Mouse (Mus musculus): ENCODE data around the gene Cenph. TPM values are rescaled to one million over a fixed set of nuclear protein-coding genes. Genes with fewer than 3 reads are reported as not detected.
A peak's percentile ranks its signal among the peaks of the same experiment; 100 is the strongest.
"Not testable (repeated sequence)": the region's sequence is repeated elsewhere in the genome, so short reads cannot be mapped to it uniquely, and the experiment has no call there.

The Cenph gene
- under 1 TPM in 1 of 2 experiments, not detected in 1; 0.20 TPM for total RNA-seq (2021)
- long read RNA-seq, experiment 1, partial matches to known transcripts, result 1 of 1 reads
- long read RNA-seq, experiment 1, other reads (novel, unspliced or antisense), result 0 of 1 reads
- long read RNA-seq, experiment 2, partial matches to known transcripts, result 1 of 2 reads
- long read RNA-seq, experiment 2, other reads (novel, unspliced or antisense), result 1 of 2 reads

DNA sequence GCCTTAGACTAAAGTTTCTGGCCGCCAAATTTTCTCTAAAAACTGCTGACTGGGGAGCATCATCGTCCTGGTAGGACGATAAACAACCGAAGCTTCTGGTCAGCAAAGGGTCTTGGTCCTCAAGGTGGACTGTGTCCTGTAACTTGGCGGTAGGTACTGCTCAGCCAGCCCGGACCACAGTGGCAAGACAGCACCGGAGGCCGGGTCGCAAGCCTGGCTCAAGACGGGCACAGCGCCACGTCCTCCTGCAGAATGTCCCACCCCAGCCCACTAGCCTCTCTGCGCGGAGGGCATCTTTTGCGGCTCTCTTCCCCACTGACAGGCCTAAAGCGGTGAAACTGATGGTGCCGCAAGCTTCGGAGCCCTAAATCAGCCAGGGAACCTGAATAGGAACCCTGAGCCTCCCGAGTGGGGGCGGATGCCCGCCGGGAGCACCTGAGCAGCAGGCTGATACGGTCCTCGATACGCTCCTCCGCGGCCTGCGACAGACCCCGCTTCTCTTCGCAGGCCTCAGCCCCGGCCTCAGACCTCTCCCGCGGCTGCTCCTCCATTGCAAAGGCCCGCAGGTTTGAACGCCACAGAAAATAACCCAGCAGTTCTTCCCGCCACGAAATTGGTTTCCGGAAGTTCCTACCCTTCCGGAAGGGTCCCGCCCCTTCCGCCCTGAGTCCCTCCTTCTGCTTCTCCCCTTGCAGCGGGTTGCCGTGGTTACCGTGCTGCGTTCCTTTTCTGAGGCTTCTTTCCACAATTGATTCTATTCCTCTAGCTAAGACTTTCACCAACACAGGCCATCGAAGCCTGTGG, at the start of gene Cenph:
Gene Cenph (minus strand): TSS at position 648 of the 804 bp plus-strand sequence.
- peak; percentile 60 to 75 for DNase-seq
- intact Hi-C loops (cut with DNase I), result no loop called here

DNA sequence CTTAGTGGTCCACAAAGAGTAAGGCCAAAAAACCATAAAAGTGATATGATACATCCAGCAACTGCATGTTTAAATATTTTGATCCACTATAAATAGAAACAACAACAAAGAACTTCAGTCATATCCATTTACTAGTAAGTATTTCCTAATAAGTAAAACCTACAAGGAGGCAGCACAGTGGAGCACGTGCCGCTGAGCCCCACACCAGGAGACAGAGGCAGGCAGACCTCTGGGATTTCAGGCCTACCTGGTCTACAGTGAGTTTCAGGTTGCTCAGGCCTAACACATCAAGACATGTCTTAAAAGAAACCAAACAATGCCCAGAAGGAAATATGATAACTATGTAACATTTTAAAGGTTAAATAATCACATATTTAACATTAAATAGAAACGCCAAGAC, 49.2 kb upstream of the Cenph start:
- intact Hi-C loops (cut with DNase I), result loop anchor here (10.0 kb wide), 1 partner anchor 80 kb away; the partner anchor contains the start of gene Mrps36
- DNase-seq, result no peak

GRCm38 (mm10) chr13:100824306-100824705, 48.6 kb upstream of the Cenph start:
- intact Hi-C loops (cut with DNase I), result loop anchor here (10.0 kb wide), 1 partner anchor 80 kb away; the partner anchor contains the start of gene Mrps36
- no peak for DNase-seq

- intact Hi-C loops (cut with DNase I), result loop anchor here (10.0 kb wide), 1 partner anchor 79 kb away; the partner anchor contains the start of gene Mrps36
- DNase-seq, result no peak
Observed at GRCm38 (mm10) chr13:100823863-100824262, 48.2 kb upstream of the Cenph start.

- DNase-seq, result no peak
- intact Hi-C loops (cut with DNase I), result no loop called here
Observed at GRCm38 (mm10) chr13:100814451-100814850, 38.8 kb upstream of the Cenph start.

- intact Hi-C loops (cut with DNase I), result loop anchor here (5.0 kb wide), 1 partner anchor 183 kb away; no protein-coding TSS in a partner anchor
- DNase-seq, result no peak
Observed at GRCm38 (mm10) chr13:100805776-100806175, 30.1 kb upstream of the Cenph start.

DNA sequence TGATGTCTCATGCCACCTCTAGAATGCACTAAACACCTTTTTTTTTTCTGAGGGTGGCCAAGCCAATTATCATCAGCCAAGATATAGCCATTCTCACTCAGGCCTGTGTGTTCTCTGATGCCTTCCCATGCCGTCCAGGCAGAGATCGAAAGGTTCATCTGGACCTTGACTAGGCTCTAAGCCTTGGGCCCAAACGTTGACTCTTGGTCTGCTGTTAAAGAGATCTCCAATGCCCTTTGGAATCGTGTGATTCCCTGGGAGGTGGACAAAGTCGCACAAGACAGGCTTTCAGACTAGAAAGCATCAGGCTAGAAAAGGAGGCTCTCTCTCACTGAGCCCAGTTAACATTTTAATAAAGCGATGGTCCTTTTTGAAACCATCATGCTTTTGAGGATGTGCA, 21.5 kb upstream of the Cenph start:
- DNase-seq, result no peak
- intact Hi-C loops (cut with DNase I), result no loop called here

DNA sequence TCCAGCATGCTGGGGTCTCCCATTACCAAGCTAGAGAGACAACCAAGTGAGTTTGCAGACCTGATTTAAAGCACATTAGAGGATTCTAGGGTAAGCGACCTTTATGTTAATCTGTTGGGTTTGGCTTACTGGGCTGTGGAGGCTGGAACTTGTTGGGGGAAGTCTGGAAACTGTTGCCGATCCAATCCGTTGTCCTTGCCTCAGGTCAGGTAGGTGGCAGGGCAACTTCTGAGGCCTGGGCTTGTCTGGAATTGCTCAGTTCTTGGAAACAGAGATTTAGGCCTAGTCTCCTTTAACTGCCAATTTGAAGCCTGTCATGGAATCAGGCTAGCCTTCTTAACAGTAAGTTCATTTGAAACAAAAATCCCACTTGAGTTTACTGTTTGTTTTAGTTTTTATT, 13.4 kb upstream of the Cenph start:
- intact Hi-C loops (cut with DNase I), result no loop called here
- no peak for DNase-seq

- DNase-seq; intact Hi-C loops (cut with DNase I): not testable (repeated sequence)
Observed at GRCm38 (mm10) chr13:100788057-100788456, 12.4 kb upstream of the Cenph start.

- intact Hi-C loops (cut with DNase I), result no loop called here
- no peak for DNase-seq
Observed at GRCm38 (mm10) chr13:100787316-100788010, 11.8 kb upstream of the Cenph start.

- intact Hi-C loops (cut with DNase I), result no loop called here
- DNase-seq, result peak; percentile 80 to 89
Observed at GRCm38 (mm10) chr13:100786414-100786867, 10.7 kb upstream of the Cenph start, which contains the start of gene Ccnb1. Gene Ccnb1, minus strand, starts transcription at chr13:100786570.

- intact Hi-C loops (cut with DNase I), result no loop called here
- DNase-seq, result no peak
Observed at GRCm38 (mm10) chr13:100785806-100786413, 10.2 kb upstream of the Cenph start.

GRCm38 (mm10) chr13:100777491-100777890, 1.8 kb upstream of the Cenph start:
- intact Hi-C loops (cut with DNase I), result no loop called here
- DNase-seq, result no peak

GRCm38 (mm10) chr13:100776710-100777109, 1.0 kb upstream of the Cenph start:
- intact Hi-C loops (cut with DNase I), result no loop called here
- DNase-seq, result no peak

DNA sequence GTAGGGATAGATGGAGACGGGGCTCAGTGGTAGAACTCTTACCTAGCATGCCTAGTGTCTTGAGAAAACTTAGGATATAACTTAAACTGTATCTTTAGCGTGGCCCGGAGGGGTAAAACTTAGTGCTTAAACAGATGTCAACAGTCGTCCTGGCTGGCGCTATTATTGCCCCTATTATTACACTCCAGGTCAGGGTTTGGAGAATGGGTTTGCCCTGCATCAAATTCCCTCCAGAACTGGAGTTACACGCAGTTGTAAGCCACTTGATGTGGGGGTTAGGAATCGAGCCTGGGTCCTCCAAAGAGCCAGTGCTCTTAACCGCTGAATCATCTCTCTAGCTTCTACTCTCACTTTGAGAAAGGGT, 339 bp upstream of the Cenph start:
- DNase-seq, result no peak
- intact Hi-C loops (cut with DNase I), result no loop called here

GRCm38 (mm10) chr13:100774704-100775103, 995 bp downstream of the Cenph start:
- DNase-seq, result no peak
- intact Hi-C loops (cut with DNase I), result no loop called here

DNA sequence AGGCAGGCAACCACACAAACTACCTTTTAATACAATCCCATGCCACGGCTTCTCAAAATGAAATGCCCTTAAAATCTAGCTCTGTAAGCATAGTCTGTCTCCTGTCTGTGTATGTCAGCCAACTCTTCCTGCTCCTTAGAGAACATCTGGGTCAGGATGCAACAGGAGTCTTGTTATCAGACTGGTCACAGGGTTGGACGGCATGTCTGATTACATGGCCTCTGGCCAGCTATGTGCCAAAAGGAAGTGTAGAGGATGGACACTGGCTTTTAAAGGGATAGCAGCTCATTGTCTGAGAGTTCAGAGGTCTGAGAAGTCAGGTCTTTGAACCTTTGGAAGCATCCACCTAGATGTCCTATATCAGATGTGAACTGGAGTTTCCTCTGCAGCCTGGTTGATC, 20.4 kb downstream of the Cenph start:
- intact Hi-C loops (cut with DNase I), result no loop called here
- no peak for DNase-seq

- intact Hi-C loops (cut with DNase I), result no loop called here
- DNase-seq, result no peak
Observed at GRCm38 (mm10) chr13:100754186-100754585, 21.5 kb downstream of the Cenph start.

DNA sequence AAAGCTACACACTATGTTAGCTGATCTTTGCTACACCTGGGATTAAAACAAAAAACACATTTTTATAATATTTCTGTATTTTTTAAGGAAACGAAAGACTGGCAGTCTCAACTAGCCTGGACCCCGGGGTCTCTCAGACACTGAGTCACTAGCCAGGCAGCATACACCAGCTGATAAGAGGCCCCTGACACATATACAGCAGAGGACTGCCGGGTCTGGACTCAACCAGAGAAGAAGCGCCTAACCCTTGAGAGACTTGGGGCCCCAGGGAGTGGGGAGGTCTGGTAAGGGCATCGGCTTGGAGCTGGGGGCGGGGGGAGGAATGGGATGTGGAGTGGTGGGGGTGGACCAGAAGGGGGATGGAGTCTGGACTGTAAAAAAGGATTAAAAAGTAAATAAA, 22.7 kb downstream of the Cenph start:
- no peak for DNase-seq
- intact Hi-C loops (cut with DNase I), result no loop called here

DNA sequence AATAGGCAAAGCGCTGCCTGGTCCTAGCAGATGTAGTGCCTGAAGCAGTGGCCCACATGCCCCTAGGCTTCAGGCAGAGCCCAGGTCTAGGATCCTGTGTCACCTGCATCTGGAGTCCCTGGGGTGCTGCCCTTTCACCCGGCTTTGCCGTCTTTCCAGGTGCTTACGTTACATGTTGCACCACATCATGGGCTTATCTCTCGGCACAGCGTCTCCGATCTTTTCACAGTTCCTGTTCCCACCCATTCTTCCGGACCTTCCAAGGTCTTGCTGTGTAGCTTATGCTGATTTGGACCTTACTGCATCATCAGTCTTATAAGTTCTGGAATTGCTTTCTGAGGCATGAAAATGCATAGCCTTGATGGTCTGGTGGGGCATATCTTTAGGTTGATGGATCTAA, 23.2 kb downstream of the Cenph start:
- intact Hi-C loops (cut with DNase I), result no loop called here

GRCm38 (mm10) chr13:100751402-100751801, 24.3 kb downstream of the Cenph start:
- DNase-seq, result no peak
- intact Hi-C loops (cut with DNase I), result no loop called here

More for the DNA sequence above, 23.2 kb downstream of the Cenph start:
- DNase-seq, result no peak
